Mouse (Mus musculus): ENCODE measurements around the gene Pitpnm1.

The Pitpnm1 gene

GRCm38 (mm10) chr19:4143759-4144268 lies 44.0 kb downstream of the Pitpnm1 start, which contains the start of gene Cabp4:
TSS of gene Cabp4 (minus strand) at chr19:4144033.
- DNase-seq: peak in 1 of 2 experiments; percentile 29

GRCm38 (mm10) chr19:4144550-4145498 lies 45.0 kb downstream of the Pitpnm1 start:
- DNase-seq: peak; percentile 27 to 63

GRCm38 (mm10) chr19:4145936-4146335 lies 46.1 kb downstream of the Pitpnm1 start:
- no peak for DNase-seq

GRCm38 (mm10) chr19:4146366-4147021 lies 46.7 kb downstream of the Pitpnm1 start:
- no peak for DNase-seq

GRCm38 (mm10) chr19:4147022-4147405 lies 47.2 kb downstream of the Pitpnm1 start:
- no peak for DNase-seq

- no peak for DNase-seq
These were observed 48.1 kb downstream of the Pitpnm1 start for GRCm38 (mm10) chr19:4147782-4148490.

- peak; percentile 98 for DNase-seq
These were observed 48.7 kb downstream of the Pitpnm1 start, which contains the start of gene Coro1b for GRCm38 (mm10) chr19:4148491-4148806. TSS of gene Coro1b (plus strand) at chr19:4148619.

GRCm38 (mm10) chr19:4148819-4149218 lies 49.0 kb downstream of the Pitpnm1 start:
- no peak for DNase-seq

GRCm38 (mm10) chr19:4149283-4149682 lies 49.5 kb downstream of the Pitpnm1 start:
- DNase-seq: no peak

GRCm38 (mm10) chr19:4149764-4150461 lies 50.1 kb downstream of the Pitpnm1 start:
- DNase-seq: no peak

- no peak for DNase-seq
These were observed 51.0 kb downstream of the Pitpnm1 start for GRCm38 (mm10) chr19:4150567-4151487.

GRCm38 (mm10) chr19:4151488-4151860 lies 51.7 kb downstream of the Pitpnm1 start:
- no peak for DNase-seq

GRCm38 (mm10) chr19:4151898-4152297 lies 52.1 kb downstream of the Pitpnm1 start:
- no peak for DNase-seq

- DNase-seq: no peak
These were observed 52.8 kb downstream of the Pitpnm1 start for GRCm38 (mm10) chr19:4152445-4153231.

- DNase-seq: peak in 1 of 2 experiments; percentile 46
These were observed 53.4 kb downstream of the Pitpnm1 start, which contains the start of gene Ptprcap for GRCm38 (mm10) chr19:4153232-4153654. TSS of gene Ptprcap (plus strand) at chr19:4153604.

- peak in 1 of 2 experiments; percentile 42 for DNase-seq
These were observed 54.8 kb downstream of the Pitpnm1 start for GRCm38 (mm10) chr19:4154437-4155222.

- DNase-seq: peak in 1 of 2 experiments; percentile 36
These were observed 55.6 kb downstream of the Pitpnm1 start for GRCm38 (mm10) chr19:4155223-4156072.

GRCm38 (mm10) chr19:4156073-4156579 lies 56.3 kb downstream of the Pitpnm1 start:
- no peak for DNase-seq

Data from kidney, postnatal 25 days (tissue).